Mouse (Mus musculus) CH12.LX (cell line): Measurements from ENCODE around the gene Tecrl. TPM values are rescaled to one million over a fixed set of nuclear protein-coding genes. Genes with fewer than 3 reads are reported as not detected.

ENCODE experiments used
- DNase-seq: peaks from one replicate; pipeline ENCODE4 v3.0.0-alpha.2; 2013; ENCODE audit errors: extremely low read depth
- H3K27ac ChIP-seq: 2 replicates; pipeline ENCODE4 v1.5.1; 2012; ENCODE audit warnings: low read depth, mild to moderate bottlenecking, control low read depth, moderate library complexity; ENCODE audit not compliant: insufficient read depth
- H3K27me3 ChIP-seq: replicated peaks from 2 replicates; pipeline ENCODE3; 2012; ENCODE audit warnings: inconsistent platforms
- H3K36me3 ChIP-seq, 2 experiments: replicated peaks in 1 of 2; 2 replicates each; pipeline versions ENCODE3 to v1.6.1; 2012; ENCODE audit warnings: inconsistent platforms in 1 of 2, low read length in 1 of 2, mild to moderate bottlenecking in 1 of 2, mixed read lengths in 1 of 2, moderate library complexity in 1 of 2; ENCODE audit not compliant: control insufficient read depth in 1 of 2, insufficient read depth in 1 of 2
- H3K4me1 ChIP-seq, 2 experiments: 2 replicates each; pipeline ENCODE4 v1.6.1; 2012; ENCODE audit warnings: inconsistent platforms in 1 of 2, moderate library complexity in 1 of 2; ENCODE audit not compliant: insufficient read depth in 2 of 2, control insufficient read depth in 1 of 2
- H3K4me2 ChIP-seq: 2 replicates; pipeline ENCODE4 v1.6.1; 2012; ENCODE audit warnings: low read depth, mild to moderate bottlenecking, control low read depth; ENCODE audit not compliant: poor library complexity, insufficient read depth, severe bottlenecking
- H3K4me3 ChIP-seq, 3 experiments: fragments of 150-350 bp in 1 of 3; sonication (generic) in 1 of 3; replicated peaks in 1 of 3; 2 replicates each; pipeline versions ENCODE3 to v1.5.1; 2011 to 2012; ENCODE audit warnings: low read depth in 2 of 3, low read length in 2 of 3, mild to moderate bottlenecking in 2 of 3, moderate library complexity in 2 of 3, control low read depth in 1 of 3, improper control_type of control experiment in 1 of 3, inconsistent platforms in 1 of 3, mixed read lengths in 1 of 3; ENCODE audit not compliant: poor library complexity in 1 of 3
- H3K79me2 ChIP-seq: replicated peaks from 2 replicates; pipeline ENCODE4 v1.6.1; 2012; ENCODE audit warnings: mild to moderate bottlenecking, moderate library complexity; ENCODE audit not compliant: control insufficient read depth, poor library complexity, insufficient read depth, severe bottlenecking; ENCODE audit errors: extremely low read depth
- H3K9ac ChIP-seq: 2 replicates; pipeline ENCODE4 v1.6.1; 2012; ENCODE audit warnings: low read depth, mild to moderate bottlenecking, control low read depth, moderate library complexity; ENCODE audit not compliant: insufficient read depth
- H3K9me3 ChIP-seq: replicated peaks from 2 replicates; pipeline ENCODE3; 2012; ENCODE audit warnings: low read length, inconsistent platforms, mixed read lengths
- BHLHE40 ChIP-seq: IDR thresholded peaks from 2 replicates; pipeline ENCODE4 v1.6.1; 2011; ENCODE audit warnings: mild to moderate bottlenecking, low read depth, low read length, improper control_type of control experiment
- CHD1 ChIP-seq: IDR thresholded peaks from 2 replicates; pipeline ENCODE4 v1.6.1; 2012; ENCODE audit warnings: low read depth, low read length, improper control_type of control experiment, inconsistent platforms
- CHD2 ChIP-seq: IDR thresholded peaks from 2 replicates; pipeline ENCODE4 v1.6.1; 2011; ENCODE audit warnings: low read length, improper control_type of control experiment
- ELF1 ChIP-seq: IDR thresholded peaks from 2 replicates; pipeline ENCODE4 v1.6.1; 2014; ENCODE audit warnings: low read depth, mild to moderate bottlenecking, inconsistent platforms, low read length, improper control_type of control experiment
- EP300 ChIP-seq: IDR thresholded peaks from 2 replicates; pipeline ENCODE4 v1.6.1; 2011; ENCODE audit warnings: low read length, improper control_type of control experiment
- ETS1 ChIP-seq: conservative IDR thresholded peaks from 2 replicates; pipeline ENCODE4 v1.6.1; 2012; ENCODE audit warnings: low read depth, mild to moderate bottlenecking, inconsistent platforms, low read length, improper control_type of control experiment, moderate library complexity
- GABPA ChIP-seq: IDR thresholded peaks from 2 replicates; pipeline ENCODE4 v1.6.1; 2012; ENCODE audit warnings: low read depth, low read length, improper control_type of control experiment, inconsistent platforms; ENCODE audit not compliant: insufficient replicate concordance
- HCFC1 ChIP-seq: IDR thresholded peaks from 2 replicates; pipeline ENCODE4 v1.6.1; 2012; ENCODE audit warnings: low read depth, mild to moderate bottlenecking, inconsistent platforms, low read length, improper control_type of control experiment
- IRF4 ChIP-seq: IDR thresholded peaks from 2 replicates; pipeline ENCODE4 v1.6.1; 2014; ENCODE audit warnings: low read depth, mild to moderate bottlenecking, inconsistent platforms, low read length, improper control_type of control experiment
- MAFK ChIP-seq: IDR thresholded peaks from 2 replicates; pipeline ENCODE4 v1.6.1; 2011; ENCODE audit warnings: low read length, improper control_type of control experiment; ENCODE audit not compliant: insufficient replicate concordance
- MAX ChIP-seq: IDR thresholded peaks from 2 replicates; pipeline ENCODE4 v1.6.1; 2011; ENCODE audit warnings: low read length, improper control_type of control experiment
- NELFE ChIP-seq: IDR thresholded peaks from 2 replicates; pipeline ENCODE4 v1.6.1; 2011; ENCODE audit warnings: low read depth, low read length, improper control_type of control experiment
- UBTF ChIP-seq: IDR thresholded peaks from 2 replicates; pipeline ENCODE4 v1.6.1; 2012; ENCODE audit warnings: low read depth, mild to moderate bottlenecking, inconsistent platforms, low read length, improper control_type of control experiment, moderate library complexity
- USF1 ChIP-seq: IDR thresholded peaks from 2 replicates; pipeline ENCODE4 v1.6.1; 2014; ENCODE audit warnings: low read depth, mild to moderate bottlenecking, inconsistent platforms, low read length, improper control_type of control experiment
- USF2 ChIP-seq: conservative IDR thresholded peaks from 2 replicates; pipeline ENCODE4 v1.6.1; 2011; ENCODE audit warnings: low read depth, low read length, improper control_type of control experiment
- ZC3H11A ChIP-seq: IDR thresholded peaks from 2 replicates; pipeline ENCODE4 v1.6.1; 2012; ENCODE audit warnings: low read depth, mild to moderate bottlenecking, inconsistent platforms, low read length, improper control_type of control experiment
- ZKSCAN1 ChIP-seq: IDR thresholded peaks from 2 replicates; pipeline ENCODE4 v1.6.1; 2012; ENCODE audit warnings: low read depth, inconsistent platforms, low read length, improper control_type of control experiment, borderline replicate concordance
- dilution Hi-C: fragments of 300-500 bp; cut with MboI; formaldehyde crosslinking; loops from 2 replicates; pipeline ENCODE4 v1.14.3; 2020; ENCODE audit warnings: low sequenced_read_pairs; ENCODE audit not compliant: extremely low pct_unique_long_range_greater_than_20kb, extremely low pct_ligation_motif_present
- in situ Hi-C: fragments of 300-500 bp; cut with MboI; formaldehyde crosslinking; loops from 3 replicates; pipeline ENCODE4 v1.14.3; 2019; ENCODE audit warnings: low sequenced_read_pairs, low pct_ligation_motif_present, low pct_unique_long_range_greater_than_20kb, mixed read lengths
- polyA plus RNA-seq: library from polyadenylated mRNA; unstranded; fragments of >175 nt; gene quantifications from 2 replicates; pipeline ENCODE4 v1.2.1, GENCODE M21; 2012; ENCODE audit warnings: low read depth; ENCODE audit not compliant: insufficient read length
- total RNA-seq, 2 experiments: library from RNA; depleted of rRNA; stranded (reverse); fragments of 300-350 nt in 1 of 2; fragments of >200 nt in 1 of 2; gene quantifications; 2 replicates each; pipeline ENCODE4 v1.2.3; 2012 to 2014

Gene Tecrl
- total and polyA plus RNA-seq, 3 experiments: not detected

- no peak for TF ChIP-seq MAX
- TF ChIP-seq ELF1: no peak
- no peak for TF ChIP-seq CHD1
- no peak for TF ChIP-seq CHD2
- TF ChIP-seq NELFE: no peak
- TF ChIP-seq UBTF: no peak
- no peak for TF ChIP-seq HCFC1
- TF ChIP-seq, all 38 proteins: peak for 0
- Histone ChIP-seq H3K36me3 (no peaks in the 10 kb centered on the region), H3K4me3 (no peak overlapping the region), H3K27me3 (no peaks in the 10 kb centered on the region), H3K79me2 (no peaks in the 10 kb centered on the region), H3K4me2 (no peak overlapping the region), H3K9ac (no peak overlapping the region), H3K27ac (no peak overlapping the region), H3K9me3 (peaks cover 19% of the 10 kb centered on the region), H3K4me1 (no peaks in the 10 kb centered on the region)
- dilution Hi-C loops (no loop called here), in situ Hi-C loops (no loop called here)
- DNase-seq: no peak
Observed at GRCm38 (mm10) chr5:83260059-83260458, 94.9 kb downstream of the Tecrl start.

DNA sequence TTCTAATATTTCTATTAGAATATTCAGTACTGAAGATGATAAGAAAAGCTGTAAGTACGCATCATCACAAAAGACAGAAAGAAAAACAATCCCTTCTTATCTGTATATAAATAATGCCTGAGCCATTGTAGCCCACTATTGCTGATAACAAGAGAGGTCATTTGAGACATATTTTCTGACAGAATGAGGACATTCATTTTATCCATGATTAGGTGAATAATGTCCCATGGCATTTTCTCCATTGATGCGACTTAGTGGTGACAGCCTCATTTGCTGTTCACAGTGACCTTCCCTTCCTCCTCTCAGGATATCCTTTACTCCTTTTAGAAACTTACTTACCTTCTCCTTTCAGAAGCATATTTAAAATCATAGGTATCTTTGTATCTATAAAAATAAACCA is 100.9 kb downstream of the Tecrl start:
- no peaks in the 10 kb centered on the region for H3K79me2 ChIP-seq
- dilution Hi-C loops: no loop called here
- H3K27me3 ChIP-seq: no peaks in the 10 kb centered on the region
- H3K4me2 ChIP-seq: no peak overlapping the region
- H3K9ac ChIP-seq: no peak overlapping the region
- in situ Hi-C loops: no loop called here
- no peaks in the 10 kb centered on the region for H3K36me3 ChIP-seq
- H3K4me3 ChIP-seq: no peak overlapping the region
- H3K9me3 ChIP-seq: peaks cover 7% of the 10 kb centered on the region
- no peak for DNase-seq
- TF ChIP-seq ZC3H11A (no peak), HCFC1 (no peak), EP300 (no peak), ZKSCAN1 (no peak), BHLHE40 (no peak), USF2 (no peak), CHD2 (no peak), ETS1 (no peak), MAFK (no peak)
- TF ChIP-seq, all 38 proteins: peak for 0
- Histone ChIP-seq H3K4me1 (no peaks in the 10 kb centered on the region), H3K27ac (no peak overlapping the region)

- H3K9ac ChIP-seq: no peak overlapping the region
- TF ChIP-seq IRF4 (no peak), USF1 (no peak), ZC3H11A (no peak), CHD2 (no peak), GABPA (no peak), ELF1 (no peak)
- no peaks in the 10 kb centered on the region for H3K79me2 ChIP-seq
- DNase-seq: no peak
- peaks cover 14% of the 10 kb centered on the region for H3K9me3 ChIP-seq
- dilution Hi-C loops (no loop called here), in situ Hi-C loops (no loop called here)
- no peaks in the 10 kb centered on the region for H3K36me3 ChIP-seq
- no peaks in the 10 kb centered on the region for H3K27me3 ChIP-seq
- H3K4me2 ChIP-seq: no peak overlapping the region
- H3K4me1 ChIP-seq: no peaks in the 10 kb centered on the region
- no peak overlapping the region for H3K4me3 ChIP-seq
- H3K27ac ChIP-seq: no peak overlapping the region
Observed at GRCm38 (mm10) chr5:83238848-83239452, 116.0 kb downstream of the Tecrl start.
